Mouse (Mus musculus) midbrain, postnatal 0 days (tissue): ENCODE results near the gene Pdx1. TPM values are rescaled to one million over a fixed set of nuclear protein-coding genes. Genes with fewer than 3 reads are reported as not detected.
A peak's percentile ranks its signal among the peaks of the same experiment; 100 is the strongest.

Source experiments
- ATAC-seq: fragments of 200-750 bp; cut with Nextera tagmentation; 2 replicates; pipeline ENCODE4 v1.8.0; 2017; ENCODE audit warnings: moderate number of reproducible peaks, mild to moderate bottlenecking, moderate TSS enrichment, moderate library complexity; ENCODE audit not compliant: low FRiP score
- DNase-seq: peaks from one replicate; pipeline ENCODE4 v3.0.0-alpha.2; 2015; ENCODE audit warnings: low spot score
- H3K27ac ChIP-seq: fragments of 300-500 bp; sonication (generic); 2 replicates; pipeline ENCODE4 v1.5.1; 2014; ENCODE audit warnings: low read depth, mild to moderate bottlenecking, low read length, mixed read lengths
- H3K27me3 ChIP-seq: fragments of 300-500 bp; sonication (generic); 2 replicates; pipeline ENCODE4 v1.6.1; 2014; ENCODE audit warnings: low read length, control low read depth, mixed read lengths; ENCODE audit not compliant: insufficient read depth
- H3K36me3 ChIP-seq: fragments of 300-500 bp; sonication (generic); 2 replicates; pipeline ENCODE4 v1.6.1; 2014; ENCODE audit warnings: low read length, control low read depth, mixed read lengths; ENCODE audit not compliant: insufficient read depth
- H3K4me1 ChIP-seq: fragments of 300-500 bp; sonication (generic); 2 replicates; pipeline ENCODE4 v1.6.1; 2014; ENCODE audit warnings: mild to moderate bottlenecking, control low read depth, antibody characterized with exemption, low read length, mixed read lengths; ENCODE audit not compliant: insufficient read depth
- H3K4me2 ChIP-seq: fragments of 300-500 bp; sonication (generic); 2 replicates; pipeline ENCODE4 v1.6.1; 2014; ENCODE audit warnings: low read depth, mild to moderate bottlenecking, low read length, mixed read lengths; ENCODE audit not compliant: poor library complexity, severe bottlenecking
- H3K4me3 ChIP-seq: fragments of 300-500 bp; sonication (generic); 2 replicates; pipeline ENCODE4 v1.5.1; 2014; ENCODE audit warnings: low read depth, mild to moderate bottlenecking, low read length, moderate library complexity
- H3K9ac ChIP-seq: fragments of 300-500 bp; sonication (generic); replicated peaks from 2 replicates; pipeline ENCODE4 v1.6.1; 2014; ENCODE audit warnings: mild to moderate bottlenecking, low read length, moderate library complexity, mixed read lengths; ENCODE audit not compliant: poor library complexity, severe bottlenecking
- H3K9me3 ChIP-seq: fragments of 300-500 bp; sonication (generic); 2 replicates; pipeline ENCODE4 v1.6.1; 2016; ENCODE audit warnings: low read length, control low read depth
- CTCF ChIP-seq: IDR thresholded peaks from 2 replicates; pipeline ENCODE4 v1.5.1; 2016; ENCODE audit warnings: antibody characterized with exemption, mild to moderate bottlenecking
- WGBS: fragments of 180-500 bp; shearing (Covaris S2); extraction: QIAGEN DNeasy Blood & Tissue Kit; methylation state at CpG from one replicate; pipeline ENCODE4 v1.1.7; 2014; 5-methylcytosine and 5-hydroxymethylcytosine counted together
- microRNA-seq: library from miRNA; unstranded; fragments of <30 nt; microRNA quantifications from one replicate; pipeline ENCODE4, GENCODE M21; 2016; ENCODE audit warnings: borderline number of aligned reads
- polyA plus RNA-seq: library from polyadenylated mRNA; unstranded; fragments of >200 nt; fragmentation: Nextera tagmentation; extraction: Ambion mirVana; gene quantifications from 2 replicates; pipeline ENCODE4 v1.2.1, GENCODE M21; 2015
- total RNA-seq: library from RNA; depleted of rRNA; stranded (reverse); fragments of >200 nt; gene quantifications from 2 replicates; pipeline ENCODE4 v1.2.3, GENCODE M21; 2014; rRNA removed

Pdx1 gene
- total and polyA plus RNA-seq, 2 experiments from 2014 or later = not detected

DNA sequence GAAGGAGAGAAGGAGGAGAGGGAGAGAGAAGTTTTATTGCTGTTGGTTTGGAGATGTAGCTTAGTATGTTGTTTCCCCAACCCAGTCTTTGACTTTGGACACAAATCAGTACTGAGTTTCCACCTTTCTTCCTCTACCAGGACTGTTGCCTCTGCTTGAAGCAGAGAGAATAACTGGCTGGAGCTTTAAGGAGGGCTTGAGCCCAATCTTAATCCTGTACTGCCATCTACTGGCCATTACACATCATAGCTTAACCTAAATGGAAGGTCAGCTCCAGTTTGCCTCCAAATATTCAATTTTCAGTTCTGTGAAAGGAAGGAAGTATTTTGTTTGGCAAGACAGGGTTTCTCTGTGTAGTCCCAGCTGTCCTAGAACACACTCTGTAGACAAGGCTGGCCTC is 49.9 kb downstream of the Pdx1 start:
- no peak overlapping the region for H3K27ac ChIP-seq
- no peaks in the 10 kb centered on the region for H3K36me3 ChIP-seq

DNA sequence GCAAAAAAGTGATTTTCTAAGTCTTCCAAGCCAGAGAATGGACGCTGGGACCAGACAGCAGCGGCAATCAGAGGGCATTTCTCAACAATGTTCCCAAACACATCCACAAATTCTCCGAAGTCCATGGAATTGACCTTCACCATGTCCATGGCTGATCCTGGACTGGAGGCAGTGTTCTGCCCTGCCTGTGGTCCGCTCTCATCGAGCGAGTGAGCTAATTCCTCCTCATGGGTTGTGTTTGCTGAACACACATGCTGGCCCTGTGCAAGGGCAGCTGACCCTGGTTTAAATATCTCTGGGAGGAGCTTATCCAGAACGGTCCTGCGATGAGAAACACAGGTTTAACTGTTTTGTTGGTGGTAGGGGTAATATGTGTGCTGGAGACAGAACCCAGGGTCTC is 52.4 kb downstream of the Pdx1 start, which contains the start of gene Urad:
Gene Urad (minus strand): TSS at position 258 of the 400 bp plus-strand sequence.
- Histone ChIP-seq H3K36me3 (no peaks in the 10 kb centered on the region), H3K27me3 (peaks cover 33% of the 10 kb centered on the region), H3K4me3 (no peak within 1 kb of the TSS), H3K9me3 (no peaks in the 10 kb centered on the region), H3K4me1 (no peaks in the 10 kb centered on the region), H3K4me2 (no peak within 1 kb of the TSS), H3K27ac (no peak within 1 kb of the TSS), H3K9ac (no peak within 1 kb of the TSS)
- ATAC-seq (no peak), DNase-seq (no peak)
- WGBS = 77% methylated on average over 8 of the region's 8 CpGs
- TF ChIP-seq CTCF = no peak

More for the DNA sequence above, 49.9 kb downstream of the Pdx1 start:
- no peaks in the 10 kb centered on the region for H3K4me1 ChIP-seq
- H3K27me3 ChIP-seq = peaks cover 55% of the 10 kb centered on the region
- DNase-seq (peak; percentile 92), ATAC-seq (no peak; the same call in 1 of the 2 replicates)
- TF ChIP-seq CTCF = peak; percentile 95
- H3K4me2 ChIP-seq = no peak overlapping the region
- H3K9ac ChIP-seq = no peak overlapping the region
- H3K9me3 ChIP-seq = no peaks in the 10 kb centered on the region
- H3K4me3 ChIP-seq = no peak overlapping the region

DNA sequence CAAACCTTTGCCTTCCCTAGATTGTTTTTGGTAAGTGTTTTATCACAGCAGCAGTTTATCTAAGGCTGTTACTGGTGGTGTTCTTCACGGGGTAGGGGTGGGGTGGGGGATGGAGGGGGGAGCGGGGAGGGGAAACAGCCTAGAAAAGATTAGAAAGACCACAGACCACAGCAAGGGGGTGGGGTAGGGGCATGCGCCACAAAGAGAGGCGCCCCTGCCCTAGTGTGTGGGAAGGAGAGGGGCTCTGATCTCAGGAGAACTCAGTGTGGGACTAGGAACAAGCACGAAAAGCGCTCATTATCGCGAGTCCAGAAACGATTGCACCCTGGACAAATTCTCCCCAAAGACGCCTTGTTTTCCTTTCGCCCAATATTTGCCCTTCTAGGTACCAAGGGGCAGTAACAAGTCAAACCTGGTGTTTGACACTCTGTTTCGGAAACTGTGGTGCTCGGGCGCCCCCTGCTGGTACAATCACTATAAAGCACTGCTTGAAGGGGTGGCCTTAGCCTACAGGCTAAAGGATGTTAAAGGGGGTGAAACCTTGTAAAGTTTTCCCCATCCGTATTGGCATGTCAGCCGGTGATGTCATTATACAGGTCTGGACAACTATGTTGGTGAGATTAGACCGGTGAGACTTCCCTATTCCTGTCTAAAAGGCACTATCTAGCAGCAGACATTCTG is 53.6 kb downstream of the Pdx1 start:
- peak; percentile 55 for DNase-seq
- WGBS = 20% methylated on average over 16 of the region's 17 CpGs
- Histone ChIP-seq H3K36me3 (no peaks in the 10 kb centered on the region), H3K27me3 (peaks cover 21% of the 10 kb centered on the region), H3K9ac (no peak overlapping the region), H3K4me1 (no peaks in the 10 kb centered on the region), H3K9me3 (no peaks in the 10 kb centered on the region), H3K4me3 (no peak overlapping the region), H3K4me2 (no peak overlapping the region), H3K27ac (no peak overlapping the region)
- peak; percentile 82 for TF ChIP-seq CTCF
- ATAC-seq = no peak

Small RNA genes lying within 50 kb of the gene (microRNA-seq; reads per million reads assigned to microRNA genes)
- gene Mir7k = not detected

Other genes starting within 250 kb of the Pdx1 start
- gene Lnx2, start 193.4 kb upstream of the Pdx1 start, total RNA-seq = 5.6 and 6.5 TPM in 2 replicates
- 2.6 and 2.9 TPM in 2 replicates for gene Lnx2, start 193.4 kb upstream of the Pdx1 start, polyA plus RNA-seq
- gene Polr1d, start 192.9 kb upstream of the Pdx1 start, total RNA-seq = 58.4 and 60.1 TPM in 2 replicates
- 89.4 and 91.0 TPM in 2 replicates for gene Polr1d, start 192.9 kb upstream of the Pdx1 start, polyA plus RNA-seq
- 1.7 and 3.0 TPM in 2 replicates for gene Gsx1, start 81.3 kb upstream of the Pdx1 start, total RNA-seq
- gene Gsx1, start 81.3 kb upstream of the Pdx1 start, polyA plus RNA-seq = 1.4 and 2.3 TPM in 2 replicates
- not detected in 2 replicates for gene Cdx2, start 37.3 kb downstream of the Pdx1 start, total RNA-seq
- gene Cdx2, start 37.3 kb downstream of the Pdx1 start, polyA plus RNA-seq = not detected in 2 replicates
- not detected in 2 replicates for gene Urad, start 52.5 kb downstream of the Pdx1 start, total RNA-seq
- not detected in 2 replicates for gene Urad, start 52.5 kb downstream of the Pdx1 start, polyA plus RNA-seq
- gene Flt3, start 130.5 kb downstream of the Pdx1 start, total RNA-seq = 2.5 and 2.6 TPM in 2 replicates
- gene Flt3, start 130.5 kb downstream of the Pdx1 start, polyA plus RNA-seq = 2.0 TPM in 2 replicates
- 38.9 and 66.7 TPM in 2 replicates for gene Pan3, start 160.2 kb downstream of the Pdx1 start, total RNA-seq
- gene Pan3, start 160.2 kb downstream of the Pdx1 start, polyA plus RNA-seq = 51.3 and 61.4 TPM in 2 replicates